Mouse (Mus musculus) hindbrain, embryonic 15.5 days (tissue): Measurements from ENCODE around the gene Pak2. TPM values are rescaled to one million over a fixed set of nuclear protein-coding genes. Genes with fewer than 3 reads are reported as not detected.

Experiments
- ATAC-seq: fragments of 200-750 bp; cut with Nextera tagmentation; 2 replicates; pipeline ENCODE4 v1.8.0; 2017; ENCODE audit warnings: low read depth, moderate number of reproducible peaks, moderate TSS enrichment; ENCODE audit not compliant: low FRiP score
- H3K27ac ChIP-seq: fragments of 300-500 bp; sonication (generic); replicated peaks from 2 replicates; pipeline ENCODE4 v1.5.1; 2015; ENCODE audit warnings: mild to moderate bottlenecking, inconsistent platforms
- H3K27me3 ChIP-seq: fragments of 300-500 bp; sonication (generic); 2 replicates; pipeline ENCODE4 v1.6.1; 2015; ENCODE audit warnings: control low read depth, inconsistent platforms
- H3K36me3 ChIP-seq: fragments of 300-500 bp; sonication (generic); 2 replicates; pipeline ENCODE4 v1.6.1; 2015; ENCODE audit warnings: control low read depth, inconsistent platforms
- H3K4me1 ChIP-seq: fragments of 300-500 bp; sonication (generic); replicated peaks from 2 replicates; pipeline ENCODE4 v1.6.1; 2015; ENCODE audit warnings: control low read depth, inconsistent platforms
- H3K4me2 ChIP-seq: fragments of 300-500 bp; sonication (generic); 2 replicates; pipeline ENCODE4 v1.6.1; 2015; ENCODE audit warnings: moderate library complexity, mild to moderate bottlenecking, inconsistent platforms
- H3K4me3 ChIP-seq: fragments of 300-500 bp; sonication (generic); 2 replicates; pipeline ENCODE4 v1.5.1; 2015; ENCODE audit warnings: mild to moderate bottlenecking, inconsistent platforms
- H3K9ac ChIP-seq: fragments of 300-500 bp; sonication (generic); 2 replicates; pipeline ENCODE4 v1.6.1; 2015; ENCODE audit warnings: inconsistent platforms
- H3K9me3 ChIP-seq: fragments of 300-500 bp; sonication (generic); 2 replicates; pipeline ENCODE4 v1.6.1; 2016; ENCODE audit warnings: control low read depth, inconsistent platforms
- WGBS: fragments of 180-500 bp; shearing (Covaris S2); methylation state at CpG from one replicate; pipeline ENCODE4 v1.1.7; 2015; 5-methylcytosine and 5-hydroxymethylcytosine counted together
- polyA plus RNA-seq: library from polyadenylated mRNA; unstranded; fragments of >200 nt; fragmentation: Nextera tagmentation; extraction: Ambion mirVana; gene quantifications from 2 replicates; pipeline ENCODE4 v1.2.1, GENCODE M21; 2015

Pak2 gene
- polyA plus RNA-seq, 1 experiment from 2014 or later = 31.8 TPM

- Histone ChIP-seq H3K27me3 (no peaks in the 10 kb centered on the region), H3K36me3 (peaks cover 68% of the 10 kb centered on the region), H3K9me3 (no peaks in the 10 kb centered on the region), H3K27ac (no peak overlapping the region), H3K9ac (no peak overlapping the region), H3K4me3 (no peak overlapping the region), H3K4me1 (no peaks in the 10 kb centered on the region), H3K4me2 (no peak overlapping the region)
- no peak for ATAC-seq
- WGBS = 90% methylated on average over 4 of the region's 4 CpGs
Observed at GRCm38 (mm10) chr16:32042367-32042766, 36.8 kb downstream of the Pak2 start.

GRCm38 (mm10) chr16:32019678-32020077 is 59.5 kb downstream of the Pak2 start:
- ATAC-seq = no peak
- WGBS = 92% methylated on average over 9 of the region's 9 CpGs

GRCm38 (mm10) chr16:32010330-32010729 is 68.8 kb downstream of the Pak2 start:
- Histone ChIP-seq H3K9me3 (no peaks in the 10 kb centered on the region), H3K9ac (no peak overlapping the region), H3K4me1 (no peaks in the 10 kb centered on the region), H3K4me2 (no peak overlapping the region), H3K27ac (no peak overlapping the region), H3K36me3 (0 out of 2 replicates have a peak, but pooled peaks cover 5% of the 10 kb centered on the region), H3K27me3 (no peaks in the 10 kb centered on the region), H3K4me3 (no peak overlapping the region)
- 89% methylated on average over 4 of the region's 4 CpGs for WGBS
- no peak for ATAC-seq

More at GRCm38 (mm10) chr16:32019678-32020077, 59.5 kb downstream of the Pak2 start:
- H3K4me3 ChIP-seq = no peak overlapping the region
- no peaks in the 10 kb centered on the region for H3K4me1 ChIP-seq
- H3K27me3 ChIP-seq = no peaks in the 10 kb centered on the region
- no peak overlapping the region for H3K9ac ChIP-seq
- H3K4me2 ChIP-seq = no peak overlapping the region
- H3K9me3 ChIP-seq = no peaks in the 10 kb centered on the region
- peaks cover 52% of the 10 kb centered on the region for H3K36me3 ChIP-seq
- no peak overlapping the region for H3K27ac ChIP-seq

GRCm38 (mm10) chr16:32009913-32010312 is 69.2 kb downstream of the Pak2 start:
- 52% methylated on average over 5 of the region's 5 CpGs for WGBS
- no peak overlapping the region for H3K27ac ChIP-seq
- H3K27me3 ChIP-seq = no peaks in the 10 kb centered on the region
- 0 out of 2 replicates have a peak, but pooled peaks cover 5% of the 10 kb centered on the region for H3K36me3 ChIP-seq
- no peak for ATAC-seq
- no peaks in the 10 kb centered on the region for H3K9me3 ChIP-seq
- no peak overlapping the region for H3K4me3 ChIP-seq
- H3K4me1 ChIP-seq = no peaks in the 10 kb centered on the region
- H3K4me2 ChIP-seq = no peak overlapping the region
- no peak overlapping the region for H3K9ac ChIP-seq

- no peaks in the 10 kb centered on the region for H3K27me3 ChIP-seq
- no peak overlapping the region for H3K4me3 ChIP-seq
- 0 out of 2 replicates have a peak, but pooled peaks cover 3% of the 10 kb centered on the region for H3K36me3 ChIP-seq
- 69% methylated on average over 10 of the region's 10 CpGs for WGBS
- no peak overlapping the region for H3K4me2 ChIP-seq
- no peaks in the 10 kb centered on the region for H3K9me3 ChIP-seq
- ATAC-seq = no peak
- H3K4me1 ChIP-seq = peaks cover under 1% of the 10 kb centered on the region
- no peak overlapping the region for H3K27ac ChIP-seq
- H3K9ac ChIP-seq = no peak overlapping the region
Observed at GRCm38 (mm10) chr16:32008529-32009293, 70.4 kb downstream of the Pak2 start.

GRCm38 (mm10) chr16:32004731-32005130 is 74.4 kb downstream of the Pak2 start:
- Histone ChIP-seq H3K27ac (no peak overlapping the region), H3K9ac (no peak overlapping the region), H3K36me3 (no peaks in the 10 kb centered on the region), H3K9me3 (no peaks in the 10 kb centered on the region), H3K27me3 (no peaks in the 10 kb centered on the region), H3K4me2 (no peak overlapping the region), H3K4me3 (no peak overlapping the region), H3K4me1 (peaks cover 19% of the 10 kb centered on the region)
- ATAC-seq = no peak
- WGBS = 98% methylated on average over 3 of the region's 3 CpGs

- Histone ChIP-seq H3K9ac (peak within 1 kb of the TSS; percentile 80), H3K9me3 (no peaks in the 10 kb centered on the region), H3K4me3 (peak within 1 kb of the TSS; percentile 78), H3K36me3 (no peaks in the 10 kb centered on the region), H3K4me1 (peaks cover 19% of the 10 kb centered on the region), H3K27me3 (no peaks in the 10 kb centered on the region), H3K4me2 (peak within 1 kb of the TSS; percentile 74), H3K27ac (peak within 1 kb of the TSS; percentile 74)
- peak; percentile 93 for ATAC-seq
- whole genome bisulfite sequencing = under 1% methylated on average over 65 of the region's 66 CpGs
Observed at GRCm38 (mm10) chr16:32002509-32003477, 76.3 kb downstream of the Pak2 start, which contains the start of gene Senp5. Gene Senp5, minus strand, starts transcription at chr16:32003287.

- ATAC-seq = no peak
- Histone ChIP-seq H3K36me3 (0 out of 2 replicates have a peak, but pooled peaks cover 3% of the 10 kb centered on the region), H3K9ac (no peak overlapping the region), H3K4me1 (peaks cover 4% of the 10 kb centered on the region), H3K27me3 (no peaks in the 10 kb centered on the region), H3K27ac (no peak overlapping the region), H3K4me3 (no peak overlapping the region), H3K9me3 (no peaks in the 10 kb centered on the region), H3K4me2 (no peak overlapping the region)
- WGBS = 84% methylated on average over 5 of the region's 5 CpGs
Observed at GRCm38 (mm10) chr16:31996371-31996770, 82.8 kb downstream of the Pak2 start.

- no peak for ATAC-seq
- H3K9ac ChIP-seq = no peak overlapping the region
- H3K36me3 ChIP-seq = peaks cover 15% of the 10 kb centered on the region
- H3K4me3 ChIP-seq = no peak overlapping the region
- no peak overlapping the region for H3K4me2 ChIP-seq
- no peaks in the 10 kb centered on the region for H3K9me3 ChIP-seq
- H3K27me3 ChIP-seq = no peaks in the 10 kb centered on the region
- no peak overlapping the region for H3K27ac ChIP-seq
- no peaks in the 10 kb centered on the region for H3K4me1 ChIP-seq
Observed at GRCm38 (mm10) chr16:31993946-31994345, 85.2 kb downstream of the Pak2 start.

- H3K4me2 ChIP-seq = no peak overlapping the region
- no peaks in the 10 kb centered on the region for H3K9me3 ChIP-seq
- no peaks in the 10 kb centered on the region for H3K4me1 ChIP-seq
- no peak overlapping the region for H3K4me3 ChIP-seq
- ATAC-seq = no peak
- WGBS = 94% methylated on average over 4 of the region's 4 CpGs
- peaks cover 22% of the 10 kb centered on the region for H3K36me3 ChIP-seq
- H3K27me3 ChIP-seq = no peaks in the 10 kb centered on the region
- no peak overlapping the region for H3K9ac ChIP-seq
- no peak overlapping the region for H3K27ac ChIP-seq
Observed at GRCm38 (mm10) chr16:31993195-31993594, 85.9 kb downstream of the Pak2 start.

GRCm38 (mm10) chr16:31992039-31992438 is 87.1 kb downstream of the Pak2 start:
- peaks cover 24% of the 10 kb centered on the region for H3K36me3 ChIP-seq
- H3K27me3 ChIP-seq = no peaks in the 10 kb centered on the region
- H3K4me1 ChIP-seq = no peaks in the 10 kb centered on the region
- H3K4me2 ChIP-seq = no peak overlapping the region
- 62% methylated on average over 1 of the region's 1 CpGs for WGBS
- no peak overlapping the region for H3K4me3 ChIP-seq
- H3K9ac ChIP-seq = no peak overlapping the region
- no peak for ATAC-seq
- H3K27ac ChIP-seq = no peak overlapping the region
- H3K9me3 ChIP-seq = no peaks in the 10 kb centered on the region

- Histone ChIP-seq H3K9me3 (no peaks in the 10 kb centered on the region), H3K4me1 (no peaks in the 10 kb centered on the region), H3K27ac (no peak overlapping the region), H3K36me3 (peaks cover 31% of the 10 kb centered on the region), H3K4me3 (no peak overlapping the region), H3K27me3 (no peaks in the 10 kb centered on the region), H3K9ac (no peak overlapping the region), H3K4me2 (no peak overlapping the region)
- ATAC-seq = no peak
- 81% methylated on average over 5 of the region's 5 CpGs for WGBS
Observed at GRCm38 (mm10) chr16:31980946-31981345, 98.2 kb downstream of the Pak2 start.
